Mouse (Mus musculus) myocyte (in vitro differentiated cells): ENCODE data around the gene Coro1c.

Experiments used
- MYOD1 ChIP-seq, 3 experiments: IDR thresholded peaks; one replicate each; pipeline ENCODE4 v1.6.1; 2011; ENCODE audit warnings: control low read depth in 2 of 3, low read depth in 2 of 3, mild to moderate bottlenecking in 2 of 3, moderate library complexity in 1 of 3; ENCODE audit not compliant: insufficient read length in 2 of 3, control insufficient read depth in 1 of 3
- MYOG ChIP-seq, 3 experiments: IDR thresholded peaks; one replicate each; pipeline ENCODE4 v1.6.1; 2011; ENCODE audit warnings: control low read depth in 2 of 3, low read depth in 2 of 3, mild to moderate bottlenecking in 2 of 3; ENCODE audit not compliant: insufficient read length in 2 of 3, control insufficient read depth in 1 of 3, insufficient read depth in 1 of 3
- POLR2A ChIP-seq: IDR thresholded peaks from one replicate; pipeline ENCODE4 v1.6.1; 2011; ENCODE audit warnings: low read depth, mild to moderate bottlenecking, control low read depth, moderate library complexity; ENCODE audit not compliant: insufficient read length

DNA sequence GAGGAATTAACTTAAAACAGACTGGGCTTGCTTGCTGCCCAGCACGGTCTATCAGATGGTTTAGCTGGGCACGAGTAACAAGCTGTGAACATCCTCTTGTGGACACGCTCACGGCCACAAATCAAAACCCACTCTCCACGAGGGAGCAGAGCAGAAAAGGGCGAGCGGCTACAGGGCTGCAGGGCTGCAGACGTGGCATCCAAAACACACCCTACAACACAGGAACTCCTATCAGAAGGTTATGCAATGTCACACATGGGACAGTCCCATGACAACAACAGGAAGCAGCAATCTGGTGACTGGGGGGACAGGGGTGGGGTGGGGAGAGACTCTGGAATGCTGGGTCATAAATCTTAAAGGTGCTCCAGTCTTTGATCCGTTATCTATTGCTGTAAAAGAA, 10.1 kb upstream of the Coro1c start:
- TF ChIP-seq MYOG (IDR thresholded peaks at IDR 0.05; ENCODE audit: control insufficient read depth in 1 of 3, insufficient read depth in 1 of 3, insufficient read length in 2 of 3, low read depth in 2 of 3) (no peak), POLR2A (no peak), MYOD1 (IDR thresholded peaks at IDR 0.05; ENCODE audit: control insufficient read depth in 1 of 3, insufficient read length in 2 of 3, low read depth in 2 of 3) (no peak)
